Mouse (Mus musculus): ENCODE data around the gene Stmnd1. TPM values are rescaled to one million over a fixed set of nuclear protein-coding genes. Genes with fewer than 3 reads are reported as not detected.

Stmnd1 gene
- polyA plus RNA-seq, 1 experiment from 2014 or later: not detected

- in situ Hi-C loops (cut with MboI; ENCODE audit: low pct_unique_long_range_greater_than_20kb): loop anchor here (5.0 kb wide), 2 partner anchors 283 to 633 kb away; no protein-coding TSS in a partner anchor
- TF ChIP-seq CTCF (IDR thresholded peaks at IDR 0.05): no peak
- DNase-seq (ENCODE audit: low read depth, low spot score) (no peak), ATAC-seq (no peak)
- CTCF ChIA-PET: no interaction called here
- no peaks in the 10 kb centered on the region for H3K27me3 ChIP-seq
- POLR2A ChIA-PET: no interaction called here
These were observed 17.9 kb upstream of the Stmnd1 start for GRCm38 (mm10) chr13:46255616-46256015.

- DNase-seq (ENCODE audit: low read depth, low spot score) (no peak), ATAC-seq (no peak)
- ChIA-PET CTCF (interaction anchor here (0.8 to 1.9 kb wide), 17 partner anchors 16 to 291 kb away, joined by 3 to 13 read pairs (median 4); no protein-coding TSS in a partner anchor), POLR2A (no interaction called here)
- in situ Hi-C loops (cut with MboI; ENCODE audit: low pct_unique_long_range_greater_than_20kb): loop anchor here (5.0 kb wide), 2 partner anchors 286 to 636 kb away; no protein-coding TSS in a partner anchor
- TF ChIP-seq CTCF (IDR thresholded peaks at IDR 0.05): peak; percentile 90
- no peaks in the 10 kb centered on the region for H3K27me3 ChIP-seq
These were observed 15.7 kb upstream of the Stmnd1 start for GRCm38 (mm10) chr13:46257847-46258246.

GRCm38 (mm10) chr13:46259526-46259925 lies 14.0 kb upstream of the Stmnd1 start:
- in situ Hi-C loops (cut with MboI; ENCODE audit: low pct_unique_long_range_greater_than_20kb): loop anchor here (5.0 kb wide), 2 partner anchors 287 to 637 kb away; no protein-coding TSS in a partner anchor
- no peak for DNase-seq (ENCODE audit: low read depth, low spot score)
- CTCF ChIA-PET: no interaction called here
- H3K27me3 ChIP-seq: no peaks in the 10 kb centered on the region
- POLR2A ChIA-PET: no interaction called here
- no peak for TF ChIP-seq CTCF (IDR thresholded peaks at IDR 0.05)
- ATAC-seq: no peak

- in situ Hi-C loops (cut with MboI; ENCODE audit: low pct_unique_long_range_greater_than_20kb): no loop called here
- DNase-seq (ENCODE audit: low read depth, low spot score) (no peak), ATAC-seq (no peak)
- POLR2A ChIA-PET: no interaction called here
- no peaks in the 10 kb centered on the region for H3K27me3 ChIP-seq
- CTCF ChIA-PET: no interaction called here
- TF ChIP-seq CTCF (IDR thresholded peaks at IDR 0.05): no peak
These were observed 12.3 kb upstream of the Stmnd1 start for GRCm38 (mm10) chr13:46261244-46261643.

- CTCF ChIA-PET: no interaction called here
- DNase-seq (ENCODE audit: low read depth, low spot score) (no peak), ATAC-seq (no peak)
- in situ Hi-C loops (cut with MboI; ENCODE audit: low pct_unique_long_range_greater_than_20kb): no loop called here
- H3K27me3 ChIP-seq: no peaks in the 10 kb centered on the region
- TF ChIP-seq CTCF (IDR thresholded peaks at IDR 0.05): no peak
- POLR2A ChIA-PET: interaction anchor here (0.6 kb wide), 1 partner anchor 166 kb away, joined by 3 read pairs; no protein-coding TSS in a partner anchor
These were observed 5.7 kb upstream of the Stmnd1 start for GRCm38 (mm10) chr13:46267783-46268182.

GRCm38 (mm10) chr13:46268341-46268740 lies 5.2 kb upstream of the Stmnd1 start:
- ATAC-seq (no peak), DNase-seq (ENCODE audit: low read depth, low spot score) (no peak)
- POLR2A ChIA-PET: no interaction called here
- CTCF ChIA-PET: no interaction called here
- no peak for TF ChIP-seq CTCF (IDR thresholded peaks at IDR 0.05)
- in situ Hi-C loops (cut with MboI; ENCODE audit: low pct_unique_long_range_greater_than_20kb): no loop called here
- no peaks in the 10 kb centered on the region for H3K27me3 ChIP-seq

GRCm38 (mm10) chr13:46268815-46269445 lies 4.6 kb upstream of the Stmnd1 start:
- in situ Hi-C loops (cut with MboI; ENCODE audit: low pct_unique_long_range_greater_than_20kb): no loop called here
- H3K27me3 ChIP-seq: no peaks in the 10 kb centered on the region
- ChIA-PET POLR2A (no interaction called here), CTCF (no interaction called here)
- no peak for DNase-seq (ENCODE audit: low read depth, low spot score)
- no peak for ATAC-seq
- TF ChIP-seq CTCF (IDR thresholded peaks at IDR 0.05): no peak

GRCm38 (mm10) chr13:46272811-46273452 lies 589 bp upstream of the Stmnd1 start:
- DNase-seq (ENCODE audit: low read depth, low spot score) (no peak), ATAC-seq (no peak)
- TF ChIP-seq CTCF (IDR thresholded peaks at IDR 0.05): no peak
- ChIA-PET CTCF (no interaction called here), POLR2A (no interaction called here)
- H3K27me3 ChIP-seq: no peaks in the 10 kb centered on the region
- in situ Hi-C loops (cut with MboI; ENCODE audit: low pct_unique_long_range_greater_than_20kb): no loop called here

GRCm38 (mm10) chr13:46275701-46276100 lies 2.2 kb downstream of the Stmnd1 start:
- ATAC-seq: no peak
- no peak for DNase-seq (ENCODE audit: low read depth, low spot score)
- TF ChIP-seq CTCF (IDR thresholded peaks at IDR 0.05): no peak
- no peaks in the 10 kb centered on the region for H3K27me3 ChIP-seq
- CTCF ChIA-PET: no interaction called here
- in situ Hi-C loops (cut with MboI; ENCODE audit: low pct_unique_long_range_greater_than_20kb): no loop called here
- POLR2A ChIA-PET: no interaction called here

GRCm38 (mm10) chr13:46282543-46282942 lies 9.0 kb downstream of the Stmnd1 start:
- in situ Hi-C loops (cut with MboI; ENCODE audit: low pct_unique_long_range_greater_than_20kb): no loop called here
- H3K27me3 ChIP-seq: no peaks in the 10 kb centered on the region
- ATAC-seq: no peak
- POLR2A ChIA-PET: no interaction called here
- no peak for TF ChIP-seq CTCF (IDR thresholded peaks at IDR 0.05)
- CTCF ChIA-PET: no interaction called here
- DNase-seq (ENCODE audit: low read depth, low spot score): no peak

GRCm38 (mm10) chr13:46287801-46288200 lies 14.3 kb downstream of the Stmnd1 start:
- in situ Hi-C loops (cut with MboI; ENCODE audit: low pct_unique_long_range_greater_than_20kb): no loop called here
- POLR2A ChIA-PET: no interaction called here
- no peaks in the 10 kb centered on the region for H3K27me3 ChIP-seq
- DNase-seq (ENCODE audit: low read depth, low spot score) (no peak), ATAC-seq (no peak)
- CTCF ChIA-PET: no interaction called here
- no peak for TF ChIP-seq CTCF (IDR thresholded peaks at IDR 0.05)
